Mouse (Mus musculus) stomach, embryonic 14.5 days (tissue): ENCODE measurements around the gene Ripply1. TPM values are rescaled to one million over a fixed set of nuclear protein-coding genes. Genes with fewer than 3 reads are reported as not detected.

Source experiments
- ATAC-seq: fragments of 200-750 bp; cut with Nextera tagmentation; 2 replicates; pipeline ENCODE4 v1.8.0; 2017; ENCODE audit warnings: low read depth, moderate TSS enrichment; ENCODE audit not compliant: insufficient number of reproducible peaks, insufficient read depth, low FRiP score
- H3K27ac ChIP-seq: fragments of 300-500 bp; sonication (generic); 2 replicates; pipeline ENCODE4 v1.5.1; 2014; ENCODE audit warnings: mild to moderate bottlenecking, low read length, moderate library complexity, mixed read lengths
- H3K27me3 ChIP-seq: fragments of 300-500 bp; sonication (generic); 2 replicates; pipeline ENCODE4 v1.6.1; 2014; ENCODE audit warnings: low read length, control low read depth, mixed read lengths; ENCODE audit not compliant: control insufficient read depth, insufficient read depth
- H3K36me3 ChIP-seq: fragments of 300-500 bp; sonication (generic); 2 replicates; pipeline ENCODE4 v1.6.1; 2014; ENCODE audit warnings: mild to moderate bottlenecking, control low read depth, low read length, moderate library complexity, mixed read lengths; ENCODE audit not compliant: control insufficient read depth, insufficient read depth
- H3K4me1 ChIP-seq: fragments of 300-500 bp; sonication (generic); 2 replicates; pipeline ENCODE4 v1.6.1; 2014; ENCODE audit warnings: low read length, control low read depth, mixed read lengths; ENCODE audit not compliant: control insufficient read depth, insufficient read depth
- H3K4me2 ChIP-seq: fragments of 300-500 bp; sonication (generic); replicated peaks from 2 replicates; pipeline ENCODE4 v1.6.1; 2014; ENCODE audit warnings: low read depth, low read length, control low read depth
- H3K4me3 ChIP-seq: fragments of 300-500 bp; sonication (generic); 2 replicates; pipeline ENCODE4 v1.5.1; 2014; ENCODE audit warnings: low read depth, low read length, control low read depth
- H3K9ac ChIP-seq: fragments of 300-500 bp; sonication (generic); replicated peaks from 2 replicates; pipeline ENCODE4 v1.6.1; 2014; ENCODE audit warnings: low read depth, mild to moderate bottlenecking, control low read depth, low read length, moderate library complexity, mixed read lengths
- H3K9me3 ChIP-seq: fragments of 300-500 bp; sonication (generic); 2 replicates; pipeline ENCODE4 v1.6.1; 2016; ENCODE audit warnings: low read depth, low read length, control low read depth; ENCODE audit not compliant: control insufficient read depth
- WGBS: fragments of 180-500 bp; shearing (Covaris S2); extraction: QIAGEN DNeasy Blood & Tissue Kit; methylation state at CpG from one replicate; pipeline ENCODE4 v1.1.7; 2014; 5-methylcytosine and 5-hydroxymethylcytosine counted together
- polyA plus RNA-seq: library from polyadenylated mRNA; unstranded; fragments of >200 nt; fragmentation: Nextera tagmentation; extraction: Ambion mirVana; gene quantifications from 2 replicates; pipeline ENCODE4 v1.2.1, GENCODE M21; 2014

Gene Ripply1
- not detected in 2 replicates for polyA plus RNA-seq

DNA sequence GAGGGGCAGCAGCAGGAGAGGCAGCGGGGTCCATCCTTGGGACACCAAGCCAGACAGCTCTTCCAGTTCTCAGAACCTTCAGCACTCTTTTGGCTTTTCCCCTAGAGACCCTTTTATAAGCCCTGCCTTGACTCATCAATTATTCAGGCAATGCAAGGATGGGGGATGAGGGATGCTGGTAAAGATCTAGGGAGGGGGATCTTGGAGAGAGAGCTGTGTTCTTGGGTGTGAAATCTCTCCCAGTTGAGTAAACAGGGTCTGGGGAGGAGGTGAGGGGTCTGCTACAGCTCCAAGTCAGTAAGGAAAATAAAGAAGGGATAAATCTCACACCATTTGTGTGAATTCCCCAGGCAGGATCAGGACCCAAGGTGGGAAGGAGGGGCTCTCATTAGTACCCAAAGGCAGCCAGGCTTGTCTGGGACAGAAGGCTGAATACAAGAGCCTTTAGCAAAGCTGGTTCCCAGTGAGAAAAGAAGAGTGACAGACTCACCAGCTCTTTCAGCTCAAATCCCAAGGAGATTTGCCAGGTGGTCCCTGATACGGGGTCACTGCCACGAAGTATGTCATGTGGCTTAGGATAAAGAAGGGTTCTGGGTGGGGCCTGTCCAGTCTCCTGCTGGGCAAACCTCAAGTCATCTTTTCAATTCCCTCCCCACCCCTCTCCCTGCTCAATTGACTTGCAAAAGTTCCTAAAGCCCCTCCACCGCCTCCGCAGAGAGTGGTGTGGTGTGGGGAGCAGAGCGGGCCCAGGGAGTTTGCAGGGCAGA lies at the start of gene Ripply1:
Gene Ripply1, minus strand, starts transcription at position 76 of the 767 bp plus-strand sequence.
- H3K4me2 ChIP-seq, result no peak within 1 kb of the TSS
- no peaks in the 10 kb centered on the region for H3K36me3 ChIP-seq
- H3K9me3 ChIP-seq, result no peaks in the 10 kb centered on the region
- no peaks in the 10 kb centered on the region for H3K4me1 ChIP-seq
- 52% methylated on average over 6 of the region's 6 CpGs for WGBS
- no peak within 1 kb of the TSS for H3K9ac ChIP-seq
- no peak for ATAC-seq
- H3K27me3 ChIP-seq, result no peaks in the 10 kb centered on the region
- H3K4me3 ChIP-seq, result no peak within 1 kb of the TSS
- H3K27ac ChIP-seq, result no peak within 1 kb of the TSS

DNA sequence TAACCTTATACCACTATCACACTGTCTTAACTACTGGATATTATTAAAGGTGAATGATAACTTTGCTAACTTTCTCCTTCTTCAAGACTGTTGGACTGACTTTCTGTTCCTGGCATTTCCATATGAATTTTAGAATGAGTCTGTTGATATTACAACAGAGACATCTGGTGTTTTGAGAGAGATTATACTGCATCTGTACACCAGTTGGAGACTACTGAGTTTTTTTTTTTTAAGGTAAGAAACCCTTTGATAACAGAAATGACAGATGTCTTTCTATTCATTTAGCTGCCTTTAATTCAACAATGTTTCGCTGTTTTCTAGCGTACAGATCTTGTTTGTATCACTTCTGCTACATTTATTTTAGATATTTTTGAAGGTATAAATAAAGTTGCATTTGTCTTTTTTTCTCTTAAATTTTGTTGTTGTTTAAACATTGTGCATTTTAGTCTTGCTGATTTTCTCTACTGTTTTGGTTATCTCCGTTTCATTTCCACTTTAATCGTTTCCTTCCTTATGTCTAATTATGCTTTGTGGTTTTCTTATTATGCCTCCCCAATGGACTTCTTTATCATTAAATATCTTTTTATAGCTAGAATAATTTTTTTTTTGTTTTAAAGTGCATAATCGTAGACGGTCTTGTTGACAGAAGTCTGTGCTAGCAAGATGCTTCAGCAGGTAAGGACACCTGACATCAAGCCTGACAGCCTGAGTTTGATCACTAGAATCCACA lies 46.4 kb upstream of the Ripply1 start:
- no peak overlapping the region for H3K4me3 ChIP-seq
- 90% methylated on average over 6 of the region's 6 CpGs for WGBS
- H3K27ac ChIP-seq, result no peak overlapping the region

DNA sequence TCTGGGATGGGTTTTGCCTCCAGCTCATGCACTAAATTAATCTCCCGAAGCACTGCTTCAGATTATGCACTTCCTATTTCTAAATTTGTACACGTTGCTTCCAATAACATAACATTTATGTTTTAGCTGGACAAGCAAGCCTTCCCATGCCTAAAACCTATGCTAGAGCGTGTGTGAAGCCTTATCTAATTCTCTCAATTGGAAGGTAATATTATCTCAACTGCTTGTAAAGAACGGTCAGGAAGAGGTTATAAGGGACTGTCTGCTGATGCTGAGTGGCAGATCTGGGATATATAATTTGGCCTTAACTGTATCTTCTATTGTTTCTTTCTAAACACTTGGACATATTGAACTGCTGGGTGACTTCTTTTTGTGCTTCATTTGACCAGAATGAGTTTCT lies 44.8 kb upstream of the Ripply1 start:
- Histone ChIP-seq H3K9ac (no peak overlapping the region), H3K27ac (no peak overlapping the region), H3K36me3 (no peaks in the 10 kb centered on the region), H3K27me3 (no peaks in the 10 kb centered on the region), H3K4me2 (no peak overlapping the region), H3K9me3 (no peaks in the 10 kb centered on the region), H3K4me3 (no peak overlapping the region), H3K4me1 (no peaks in the 10 kb centered on the region)
- 84% methylated on average over 4 of the region's 4 CpGs for WGBS
- ATAC-seq, result no peak

More for the DNA sequence above, 46.4 kb upstream of the Ripply1 start:
- no peaks in the 10 kb centered on the region for H3K27me3 ChIP-seq
- ATAC-seq, result no peak
- H3K9ac ChIP-seq, result no peak overlapping the region
- no peaks in the 10 kb centered on the region for H3K4me1 ChIP-seq
- no peaks in the 10 kb centered on the region for H3K9me3 ChIP-seq
- H3K4me2 ChIP-seq, result no peak overlapping the region
- H3K36me3 ChIP-seq, result no peaks in the 10 kb centered on the region

DNA sequence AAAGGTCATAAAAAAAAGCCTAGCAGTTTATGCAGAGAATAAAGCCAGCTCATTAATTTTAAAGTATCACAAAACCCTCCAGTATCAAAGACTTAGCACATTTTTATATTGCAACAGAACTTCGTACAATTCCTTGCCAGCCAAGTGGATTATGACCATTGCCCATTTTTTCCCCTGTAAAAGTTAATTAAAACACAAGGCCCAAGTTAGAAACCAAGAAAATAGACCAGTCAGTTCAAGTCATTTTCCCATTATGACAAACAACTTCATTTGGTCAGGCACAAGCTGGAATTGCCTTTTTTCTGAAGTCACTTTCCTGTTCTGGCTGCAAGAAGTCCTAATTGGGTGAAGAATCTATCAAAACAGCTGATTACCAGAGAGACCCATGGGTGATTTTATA lies 43.2 kb upstream of the Ripply1 start:
- Histone ChIP-seq H3K36me3 (no peaks in the 10 kb centered on the region), H3K4me1 (no peaks in the 10 kb centered on the region), H3K27ac (no peak overlapping the region), H3K4me3 (no peak overlapping the region), H3K9me3 (no peaks in the 10 kb centered on the region), H3K27me3 (no peaks in the 10 kb centered on the region), H3K9ac (no peak overlapping the region), H3K4me2 (no peak overlapping the region)
- ATAC-seq, result no peak
- 74% methylated on average over 1 of the region's 1 CpGs for WGBS

DNA sequence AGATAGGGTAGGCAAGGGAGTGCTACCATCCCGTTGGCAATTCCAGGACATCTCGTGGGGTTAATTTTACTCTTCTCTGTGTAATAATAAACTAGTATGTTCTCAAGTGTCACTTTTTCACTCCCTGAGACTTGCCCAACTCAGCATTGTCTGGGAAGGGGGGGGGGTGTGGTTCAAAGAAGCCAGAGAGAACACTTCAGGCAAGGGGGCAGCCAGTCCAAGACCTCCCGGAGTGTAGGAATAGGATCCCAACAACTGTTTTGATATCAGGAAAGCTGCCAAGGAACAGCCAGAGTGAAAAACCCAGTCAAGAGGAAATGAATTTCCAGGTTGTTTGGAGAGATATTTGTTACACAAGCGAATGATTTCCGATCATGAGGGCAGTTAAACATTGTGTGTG lies 33.0 kb upstream of the Ripply1 start:
- no peak for ATAC-seq
- H3K9ac ChIP-seq, result no peak overlapping the region
- WGBS, result 71% methylated on average over 5 of the region's 5 CpGs
- H3K36me3 ChIP-seq, result no peaks in the 10 kb centered on the region
- H3K4me2 ChIP-seq, result no peak overlapping the region
- no peaks in the 10 kb centered on the region for H3K9me3 ChIP-seq
- no peaks in the 10 kb centered on the region for H3K4me1 ChIP-seq
- no peak overlapping the region for H3K27ac ChIP-seq
- no peaks in the 10 kb centered on the region for H3K27me3 ChIP-seq
- H3K4me3 ChIP-seq, result no peak overlapping the region

DNA sequence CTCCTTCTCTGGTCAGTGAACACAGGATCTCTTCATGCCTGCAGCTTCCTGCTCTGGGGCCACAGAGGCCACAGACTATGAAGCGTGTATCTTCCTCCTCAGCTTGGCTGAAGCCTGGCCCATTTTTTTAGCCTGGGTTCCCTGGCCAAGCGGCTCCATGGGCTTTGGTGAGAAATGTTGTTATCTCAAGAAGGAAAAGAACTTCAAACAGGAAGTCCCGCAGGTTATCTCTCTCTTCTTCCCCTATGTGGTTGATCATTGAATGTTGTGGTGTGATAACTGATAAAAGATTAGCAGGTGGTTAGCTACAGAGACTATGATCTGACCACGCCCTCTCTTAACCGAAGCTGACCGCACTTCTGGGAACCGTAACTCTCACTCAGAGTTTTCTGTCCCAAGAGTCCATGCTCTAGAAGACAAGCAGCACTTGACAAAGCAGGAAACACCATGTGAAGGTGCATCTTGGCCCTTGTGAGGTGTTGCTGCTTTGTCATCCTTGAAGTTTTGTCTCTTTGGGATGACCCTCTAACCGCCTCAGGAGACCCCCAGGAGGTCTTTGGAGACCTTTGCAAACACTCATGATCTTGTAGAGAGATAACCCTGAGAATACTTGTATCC lies 32.0 kb upstream of the Ripply1 start:
- Histone ChIP-seq H3K4me1 (no peaks in the 10 kb centered on the region), H3K4me2 (no peak overlapping the region), H3K9ac (no peak overlapping the region), H3K36me3 (no peaks in the 10 kb centered on the region), H3K4me3 (no peak overlapping the region), H3K9me3 (no peaks in the 10 kb centered on the region), H3K27me3 (no peaks in the 10 kb centered on the region), H3K27ac (no peak overlapping the region)
- WGBS, result 79% methylated on average over 8 of the region's 8 CpGs
- ATAC-seq, result no peak

DNA sequence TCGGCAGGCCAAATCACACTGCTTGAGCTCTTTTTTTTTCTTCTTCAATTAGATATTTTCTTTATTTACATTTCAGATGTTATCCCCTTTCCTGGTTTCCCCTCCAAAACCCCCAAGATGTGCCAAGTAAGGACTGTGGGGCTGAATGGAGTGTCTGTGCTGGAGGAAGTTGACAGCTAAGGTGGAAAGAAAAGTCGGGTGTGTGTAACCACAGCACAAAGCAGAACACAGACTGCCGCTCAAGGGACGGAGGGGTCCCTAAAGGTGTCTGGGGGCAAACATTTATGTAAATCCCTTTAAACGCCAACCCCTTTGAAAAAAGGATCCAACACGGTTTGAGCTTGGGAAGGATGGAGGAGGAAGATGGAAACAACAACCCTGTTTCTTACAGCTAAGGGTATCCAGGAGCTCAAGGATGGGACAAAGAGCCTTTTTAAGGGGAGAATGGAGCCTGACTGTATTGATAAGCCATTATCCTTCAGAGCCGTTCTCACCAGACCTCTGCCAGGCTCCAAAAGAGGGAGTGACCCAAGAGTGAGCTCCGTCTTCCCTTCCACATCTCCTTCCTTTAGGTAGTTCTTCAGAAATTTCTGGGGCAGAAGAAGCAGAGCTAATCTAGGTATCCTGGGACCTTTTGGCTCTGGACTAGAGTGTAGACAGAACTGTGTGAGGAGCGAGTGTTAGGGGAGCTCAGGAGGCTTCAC lies 31.3 kb upstream of the Ripply1 start:
- Histone ChIP-seq H3K9me3 (no peaks in the 10 kb centered on the region), H3K27ac (no peak overlapping the region), H3K9ac (no peak overlapping the region), H3K36me3 (no peaks in the 10 kb centered on the region), H3K4me2 (no peak overlapping the region), H3K4me3 (no peak overlapping the region), H3K27me3 (no peaks in the 10 kb centered on the region), H3K4me1 (no peaks in the 10 kb centered on the region)
- no peak for ATAC-seq
- WGBS, result 75% methylated on average over 9 of the region's 9 CpGs

DNA sequence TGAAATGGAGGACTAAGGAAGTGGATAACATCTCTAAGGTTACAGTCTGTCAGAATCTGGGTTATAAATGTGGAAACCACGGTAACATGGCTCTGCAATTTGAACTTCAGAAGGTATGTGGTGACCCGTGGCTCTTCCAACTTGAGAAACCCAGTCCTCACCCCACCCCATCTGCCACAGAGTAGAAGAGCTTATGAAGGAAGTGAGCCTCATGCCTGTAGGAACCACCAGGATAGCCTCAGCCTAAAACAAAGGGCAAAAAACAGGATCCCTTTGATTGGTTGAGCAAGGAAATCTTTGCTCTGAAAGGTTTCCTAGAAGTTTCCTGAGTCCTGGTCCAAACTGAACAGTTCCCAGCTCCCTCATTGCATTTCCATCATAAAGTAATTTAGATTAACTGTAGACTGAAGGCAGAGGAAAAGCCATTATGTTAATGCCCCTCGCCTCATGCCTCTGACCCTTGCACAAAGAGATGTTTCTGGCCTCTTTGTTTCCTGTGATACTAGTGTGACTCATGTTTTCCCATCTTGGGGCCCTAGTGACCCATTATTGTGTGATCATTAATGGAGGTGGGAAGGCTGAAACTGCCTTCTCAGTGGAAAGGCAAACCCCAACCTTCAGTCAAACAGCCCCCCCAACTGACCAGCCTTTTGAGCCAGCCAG lies 30.6 kb upstream of the Ripply1 start:
- H3K36me3 ChIP-seq, result no peaks in the 10 kb centered on the region
- no peaks in the 10 kb centered on the region for H3K9me3 ChIP-seq
- H3K27ac ChIP-seq, result no peak overlapping the region
- H3K9ac ChIP-seq, result no peak overlapping the region
- no peaks in the 10 kb centered on the region for H3K4me1 ChIP-seq
- no peaks in the 10 kb centered on the region for H3K27me3 ChIP-seq
- H3K4me2 ChIP-seq, result no peak overlapping the region
- no peak overlapping the region for H3K4me3 ChIP-seq
- no peak for ATAC-seq
- 58% methylated on average over 3 of the region's 3 CpGs for WGBS
